Mouse (Mus musculus) olfactory bulb, adult 2 months (tissue): ENCODE data around the gene Pip5kl1.

Experiments used
- CTCF ChIP-seq: fragments of 200-500 bp; IDR thresholded peaks from 2 replicates; pipeline ENCODE4 v1.5.1; 2012; ENCODE audit warnings: low read depth, mild to moderate bottlenecking, low read length, moderate library complexity; ENCODE audit not compliant: insufficient read depth
- POLR2A ChIP-seq: fragments of 200-500 bp; IDR thresholded peaks from 2 replicates; pipeline ENCODE4 v1.6.1; 2012; ENCODE audit warnings: mild to moderate bottlenecking, low read depth, low read length, moderate library complexity; ENCODE audit not compliant: insufficient read depth

- TF ChIP-seq POLR2A (no peak), CTCF (no peak)
These were observed 39.1 kb upstream of the Pip5kl1 start for GRCm38 (mm10) chr2:32535501-32535991.
